Mouse (Mus musculus): ENCODE results near the gene 2610028H24Rik. TPM values are rescaled to one million over a fixed set of nuclear protein-coding genes. Genes with fewer than 3 reads are reported as not detected.

The 2610028H24Rik gene
- polyA plus RNA-seq (2012; rRNA removed): not detected in 2 replicates

DNA sequence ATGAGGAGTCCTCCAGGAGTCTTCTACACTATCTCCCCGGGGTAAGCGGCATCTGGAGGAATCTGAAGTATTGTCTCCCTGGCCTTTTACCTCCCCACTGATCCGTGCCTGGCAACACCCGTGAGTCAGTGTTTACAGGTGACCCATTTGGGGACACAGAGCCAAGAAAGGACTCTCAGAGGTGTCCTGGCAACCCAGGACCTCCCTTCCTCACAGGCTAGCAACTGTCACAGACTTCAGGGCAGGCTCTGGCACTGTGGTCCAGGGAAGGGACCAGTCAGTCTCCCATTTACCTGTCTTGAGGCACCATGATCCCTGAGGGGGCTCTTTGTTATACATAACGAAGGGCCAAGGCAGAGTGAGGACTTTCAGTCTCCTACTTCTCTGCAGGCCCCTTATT, at the start of gene 2610028H24Rik:
Gene 2610028H24Rik (plus strand): TSS at position 231 of the 400 bp plus-strand sequence.

GRCm38 (mm10) chr10:76440281-76440680, 8.6 kb upstream of the 2610028H24Rik start, which contains the start of gene AC141477.1:
AC141477.1 (minus strand) TSS chr10:76440444.

DNA sequence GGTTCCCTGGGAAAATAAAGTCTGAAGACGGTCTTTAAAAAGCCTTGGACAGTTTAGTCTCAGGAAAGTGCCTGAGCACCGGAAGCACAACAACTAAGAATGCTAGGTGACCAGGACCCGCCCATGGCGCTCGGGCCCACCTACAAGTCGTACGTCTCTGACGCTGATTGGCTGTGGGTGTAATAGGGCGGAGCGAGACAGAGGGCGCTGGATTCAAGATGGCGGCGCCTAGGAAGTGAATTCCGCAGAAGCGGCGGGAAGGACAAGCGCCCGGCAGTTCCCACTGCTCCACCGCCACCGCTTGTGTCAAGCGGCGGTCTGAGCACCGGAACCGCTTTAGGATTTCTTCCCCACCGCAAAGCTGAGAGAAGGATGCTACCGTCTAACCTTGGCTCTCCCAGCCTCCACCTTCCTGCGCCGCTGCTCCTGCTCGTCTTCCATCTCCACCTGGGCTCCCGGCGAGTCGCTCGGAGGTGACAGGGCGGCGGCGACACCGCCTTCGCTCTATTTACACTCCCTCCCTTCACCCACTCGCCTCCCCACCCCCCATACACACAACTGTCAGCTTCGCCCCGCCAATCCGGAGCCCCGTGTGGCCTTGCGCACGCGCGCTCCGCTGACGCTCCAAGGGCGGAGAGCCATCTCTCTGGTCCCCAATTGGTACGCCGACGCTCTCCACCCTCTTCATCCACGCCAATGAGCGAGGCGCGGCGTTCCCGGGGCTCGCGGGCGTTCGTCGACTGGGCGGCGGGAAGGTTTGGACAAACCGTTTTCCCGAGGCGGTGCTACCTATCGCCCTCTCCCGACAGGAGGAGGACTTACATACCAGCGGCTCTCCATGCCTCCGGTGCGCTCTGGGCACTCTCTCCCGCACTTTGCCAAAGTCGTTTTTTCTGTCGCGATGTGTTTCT, 6.4 kb upstream of the 2610028H24Rik start, which contains the start of gene Pcnt:
Gene Pcnt (minus strand): TSS at position 609 of the 911 bp plus-strand sequence.

DNA sequence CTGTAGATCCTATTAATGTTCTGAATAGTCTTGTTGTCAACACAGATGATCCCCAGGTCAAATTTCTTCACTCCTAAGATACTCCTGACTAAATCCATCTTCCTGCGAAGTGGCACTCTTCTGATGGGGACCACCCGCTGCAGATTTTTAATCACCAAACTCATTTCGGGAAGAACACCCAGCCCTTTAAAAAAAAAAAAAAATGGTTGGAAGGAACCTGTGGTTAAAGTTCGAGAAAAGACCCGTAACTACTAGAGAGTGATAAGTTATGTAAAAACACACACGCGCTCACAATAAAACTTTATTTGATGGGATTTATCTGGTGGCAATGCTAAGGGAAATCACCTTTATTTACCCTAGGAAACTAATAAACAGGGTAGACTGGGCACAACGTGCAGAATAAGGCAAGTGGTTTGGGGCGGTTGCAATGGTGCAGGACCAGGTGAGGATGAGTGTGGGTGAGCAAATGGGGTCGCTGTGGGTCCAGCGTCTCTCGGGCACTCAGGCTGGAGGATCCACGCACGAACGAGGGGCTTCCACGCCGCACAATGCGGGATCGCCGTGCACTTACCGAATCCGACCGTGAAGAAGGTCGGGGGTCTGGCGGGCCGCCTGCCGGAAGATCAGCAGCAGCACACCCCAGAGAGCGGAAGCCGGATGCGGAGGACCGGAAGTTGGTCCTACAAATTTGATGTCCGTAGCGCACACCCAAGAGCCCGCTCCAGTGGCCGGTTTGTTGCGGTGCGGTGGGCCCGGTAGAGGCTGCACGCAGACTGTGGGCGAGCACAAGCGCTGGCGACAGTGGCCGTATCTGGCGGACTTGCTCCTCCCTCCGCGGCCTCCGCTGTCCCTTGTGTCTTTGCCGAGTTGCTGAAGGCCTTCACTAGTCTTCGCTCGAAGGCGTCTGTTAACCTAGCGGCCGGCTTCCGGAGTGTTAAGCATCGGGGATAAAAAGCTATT, 19.6 kb downstream of the 2610028H24Rik start, which contains the start of the genes Mcm3ap and Ybey:
Gene Mcm3ap (plus strand): TSS at position 725 of the 960 bp plus-strand sequence.
Gene Ybey (minus strand): TSS at position 912 of the 960 bp plus-strand sequence.

Other genes starting within 250 kb of the 2610028H24Rik start
- gene Prmt2, start 211.2 kb upstream of the 2610028H24Rik start, polyA plus RNA-seq (2012; rRNA removed): 3.7 and 4.1 TPM in 2 replicates
- gene S100b, start 195.2 kb upstream of the 2610028H24Rik start, polyA plus RNA-seq (2012; rRNA removed): 0.31 and 0.58 TPM in 2 replicates
- 2.3 and 2.4 TPM in 2 replicates for gene Dip2a, start 103.8 kb upstream of the 2610028H24Rik start, polyA plus RNA-seq (2012; rRNA removed)
- not detected in 2 replicates for gene AC141477.1, start 8.6 kb upstream of the 2610028H24Rik start, polyA plus RNA-seq (2012; rRNA removed)
- 9.6 and 11.9 TPM in 2 replicates for gene Pcnt, start 6.3 kb upstream of the 2610028H24Rik start, polyA plus RNA-seq (2012; rRNA removed)
- gene Mcm3ap, start 19.8 kb downstream of the 2610028H24Rik start, polyA plus RNA-seq (2012; rRNA removed): 10.4 and 11.8 TPM in 2 replicates
- 1.00 and 1.0 TPM in 2 replicates for gene Ybey, start 20.0 kb downstream of the 2610028H24Rik start, polyA plus RNA-seq (2012; rRNA removed)
- gene Lss, start 82.5 kb downstream of the 2610028H24Rik start, polyA plus RNA-seq (2012; rRNA removed): 76.3 and 92.5 TPM in 2 replicates
- gene Spatc1l, start 113.2 kb downstream of the 2610028H24Rik start, polyA plus RNA-seq (2012; rRNA removed): 0.10 and 0.14 TPM in 2 replicates
- 127 and 138 TPM in 2 replicates for gene Ftcd, start 126.6 kb downstream of the 2610028H24Rik start, polyA plus RNA-seq (2012; rRNA removed)
- 6.8 and 9.4 TPM in 2 replicates for gene Col6a2, start 174.5 kb downstream of the 2610028H24Rik start, polyA plus RNA-seq (2012; rRNA removed)